Mouse (Mus musculus): ENCODE results near the gene Fam186b. TPM values are rescaled to one million over a fixed set of nuclear protein-coding genes. Genes with fewer than 3 reads are reported as not detected.

The Fam186b gene
- total and polyA plus RNA-seq, 3 experiments = not detected

DNA sequence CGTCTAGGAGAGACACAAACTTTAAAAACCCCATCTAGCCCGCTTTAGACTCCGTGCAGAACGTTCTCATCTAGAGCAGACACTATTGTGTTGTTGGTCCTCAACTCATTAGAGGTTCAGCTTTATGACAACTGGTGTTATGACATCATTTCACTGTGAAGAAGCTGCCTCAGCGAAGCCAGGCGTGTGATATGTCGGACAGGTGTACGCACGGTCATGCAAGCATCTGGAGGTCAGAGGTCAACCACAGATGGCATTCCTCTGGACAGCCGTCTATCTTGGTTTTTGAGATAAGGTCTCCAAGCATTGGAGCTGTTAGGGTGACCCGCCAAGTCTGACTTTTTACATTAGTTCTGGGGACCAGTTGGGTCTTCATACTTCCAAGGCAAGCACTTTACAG, 5.1 kb downstream of the Fam186b start:
- no peaks in the 10 kb centered on the region for H3K36me3 ChIP-seq (ENCODE audit: control insufficient read depth, insufficient read depth, low read length)
- no peaks in the 10 kb centered on the region for H3K79me2 ChIP-seq (replicated peaks; ENCODE audit: control insufficient read depth, insufficient read depth, low read length)
- intact Hi-C loops (cut with DNase I) = no loop called here
- no peak for DNase-seq
- no peak overlapping the region for H3K4me3 ChIP-seq
- no peak overlapping the region for H3K9ac ChIP-seq (ENCODE audit: low read depth, low read length)
- TF ChIP-seq EP300 (IDR thresholded peaks at IDR 0.05; ENCODE audit: insufficient read depth, low read depth, low read length) (no peak), POLR2A (IDR thresholded peaks at IDR 0.05; ENCODE audit: insufficient read depth, low read depth, low read length) (no peak), CTCF (IDR thresholded peaks at IDR 0.05) (no peak)
- no peaks in the 10 kb centered on the region for H3K27me3 ChIP-seq (ENCODE audit: control insufficient read depth, insufficient read depth, low read length)
- 88% methylated on average over 11 of the region's 11 CpGs for WGBS
- H3K27ac ChIP-seq = no peak overlapping the region
- H3K4me1 ChIP-seq (ENCODE audit: control insufficient read depth, insufficient read depth, low read length) = no peaks in the 10 kb centered on the region; the same call in none of the 2 replicates

DNA sequence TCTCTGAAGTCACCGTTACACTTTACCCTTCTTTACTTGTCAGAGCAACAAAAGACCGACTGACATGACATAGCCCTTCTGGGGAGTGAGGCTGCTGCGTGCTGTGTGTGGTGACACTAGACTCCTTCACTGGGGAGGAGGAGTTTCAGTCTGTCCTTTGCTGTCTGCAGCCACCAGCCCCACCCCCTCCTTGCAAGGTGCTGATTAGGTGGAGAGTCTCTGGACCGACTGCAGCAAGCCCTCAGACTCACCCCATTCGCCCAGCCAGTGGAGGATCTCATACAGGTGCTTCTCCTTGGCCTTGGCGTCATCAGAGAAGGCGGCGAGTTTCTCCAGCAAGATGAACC, 10.5 kb downstream of the Fam186b start:
- Histone ChIP-seq H3K27ac (no peak overlapping the region), H3K27me3 (ENCODE audit: control insufficient read depth, insufficient read depth, low read length) (no peaks in the 10 kb centered on the region), H3K4me3 (no peak overlapping the region), H3K9ac (ENCODE audit: low read depth, low read length) (no peak overlapping the region), H3K79me2 (replicated peaks; ENCODE audit: control insufficient read depth, insufficient read depth, low read length) (no peaks in the 10 kb centered on the region), H3K4me1 (ENCODE audit: control insufficient read depth, insufficient read depth, low read length) (no peaks in the 10 kb centered on the region), H3K36me3 (ENCODE audit: control insufficient read depth, insufficient read depth, low read length) (no peaks in the 10 kb centered on the region)
- intact Hi-C loops (cut with DNase I) = no loop called here
- no peak for DNase-seq
- 66% methylated on average over 8 of the region's 8 CpGs for WGBS
- no peak for TF ChIP-seq EP300 (IDR thresholded peaks at IDR 0.05; ENCODE audit: insufficient read depth, low read depth, low read length)
- no peak for TF ChIP-seq POLR2A (IDR thresholded peaks at IDR 0.05; ENCODE audit: insufficient read depth, low read depth, low read length)
- no peak for TF ChIP-seq CTCF (IDR thresholded peaks at IDR 0.05)

DNA sequence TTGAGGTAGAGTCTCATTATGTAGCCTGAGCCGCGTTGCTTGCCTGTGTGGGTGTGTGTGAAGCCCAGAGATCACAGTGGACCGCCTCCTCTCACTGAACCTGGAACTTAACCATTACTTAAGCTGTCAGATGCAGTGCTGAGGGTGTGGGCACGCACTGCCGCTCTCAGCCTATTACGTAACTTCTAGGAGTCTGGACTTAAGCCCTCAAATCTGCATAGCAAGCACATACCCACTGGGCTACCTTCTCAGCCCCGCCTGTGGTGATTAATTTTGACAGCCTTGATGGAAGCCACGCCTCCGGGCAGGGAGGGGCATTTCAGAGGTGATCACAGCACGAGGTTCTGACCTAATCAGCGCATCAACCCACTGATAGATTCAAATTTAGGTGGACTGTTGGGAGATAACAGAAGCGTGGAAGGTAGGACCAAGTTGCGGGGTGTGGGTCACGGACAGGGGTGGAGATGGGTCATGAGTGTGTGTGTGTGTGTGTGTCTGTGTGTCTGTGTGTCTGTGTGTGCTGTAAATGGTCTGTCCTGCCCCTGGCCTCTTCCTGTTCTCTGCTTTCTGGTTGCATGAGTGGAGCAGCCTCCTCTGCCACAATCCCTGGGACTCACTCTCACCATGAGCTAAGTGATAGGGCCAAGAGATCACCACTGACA, 11.0 kb downstream of the Fam186b start:
- TF ChIP-seq POLR2A (IDR thresholded peaks at IDR 0.05; ENCODE audit: insufficient read depth, low read depth, low read length) (no peak), EP300 (IDR thresholded peaks at IDR 0.05; ENCODE audit: insufficient read depth, low read depth, low read length) (no peak), CTCF (IDR thresholded peaks at IDR 0.05) (no peak)
- no peaks in the 10 kb centered on the region for H3K27me3 ChIP-seq (ENCODE audit: control insufficient read depth, insufficient read depth, low read length)
- no peak overlapping the region for H3K27ac ChIP-seq
- H3K79me2 ChIP-seq (replicated peaks; ENCODE audit: control insufficient read depth, insufficient read depth, low read length) = no peaks in the 10 kb centered on the region
- H3K36me3 ChIP-seq (ENCODE audit: control insufficient read depth, insufficient read depth, low read length) = no peaks in the 10 kb centered on the region
- 51% methylated on average over 14 of the region's 14 CpGs for WGBS
- DNase-seq = peak in 1 of 2 experiments; percentile 27
- intact Hi-C loops (cut with DNase I) = no loop called here
- H3K4me1 ChIP-seq (ENCODE audit: control insufficient read depth, insufficient read depth, low read length) = no peaks in the 10 kb centered on the region
- H3K4me3 ChIP-seq = no peak overlapping the region
- no peak overlapping the region for H3K9ac ChIP-seq (ENCODE audit: low read depth, low read length)

DNA sequence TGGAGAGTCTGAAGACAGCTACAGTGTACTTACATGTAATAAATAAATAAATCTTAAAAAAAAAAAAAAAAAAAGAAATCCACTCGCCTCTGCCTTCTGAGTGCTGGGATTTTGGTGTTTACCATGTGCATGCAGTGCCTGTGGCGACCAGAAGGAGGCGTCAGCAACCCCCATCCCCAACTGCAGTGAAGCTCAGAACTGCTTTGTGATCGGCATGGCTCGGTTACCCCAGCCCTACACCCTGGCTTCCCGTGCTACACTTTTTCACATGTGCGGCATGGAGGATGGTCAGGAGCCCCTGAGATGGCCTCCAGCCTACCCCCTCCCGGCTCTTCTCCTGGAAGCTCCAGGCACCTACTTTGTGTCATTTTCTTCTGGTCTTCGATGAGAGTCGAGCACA, 12.2 kb downstream of the Fam186b start:
- Histone ChIP-seq H3K4me1 (ENCODE audit: control insufficient read depth, insufficient read depth, low read length) (no peaks in the 10 kb centered on the region), H3K27ac (no peak overlapping the region), H3K36me3 (ENCODE audit: control insufficient read depth, insufficient read depth, low read length) (no peaks in the 10 kb centered on the region), H3K27me3 (ENCODE audit: control insufficient read depth, insufficient read depth, low read length) (no peaks in the 10 kb centered on the region), H3K79me2 (replicated peaks; ENCODE audit: control insufficient read depth, insufficient read depth, low read length) (no peaks in the 10 kb centered on the region), H3K9ac (ENCODE audit: low read depth, low read length) (no peak overlapping the region), H3K4me3 (no peak overlapping the region)
- intact Hi-C loops (cut with DNase I) = no loop called here
- WGBS = 62% methylated on average over 10 of the region's 10 CpGs
- TF ChIP-seq CTCF (IDR thresholded peaks at IDR 0.05) (peak; percentile 66), EP300 (IDR thresholded peaks at IDR 0.05; ENCODE audit: insufficient read depth, low read depth, low read length) (no peak), POLR2A (IDR thresholded peaks at IDR 0.05; ENCODE audit: insufficient read depth, low read depth, low read length) (no peak)
- peak in 1 of 2 experiments; percentile 11 for DNase-seq

DNA sequence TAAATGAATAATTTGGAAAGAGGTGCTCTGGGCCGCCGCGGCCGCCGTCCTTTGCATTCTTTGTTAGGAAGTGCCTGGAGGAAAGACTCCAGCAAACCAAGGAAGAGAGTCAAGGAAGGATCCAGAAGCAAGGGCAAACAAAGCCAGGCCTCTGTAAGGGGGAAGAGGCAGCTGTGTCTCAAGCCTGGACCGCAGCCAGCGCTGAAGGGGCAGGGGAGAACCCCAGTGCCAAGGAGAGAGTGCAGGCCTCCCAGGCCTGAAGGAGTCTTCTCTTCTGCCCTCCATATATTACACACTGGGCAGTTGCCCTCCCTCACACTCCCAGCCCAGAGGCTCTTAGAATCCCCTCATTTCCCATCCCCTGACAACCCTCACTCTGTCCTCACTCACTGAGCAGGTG, 17.4 kb downstream of the Fam186b start:
- WGBS = 75% methylated on average over 7 of the region's 7 CpGs
- no peak overlapping the region for H3K4me3 ChIP-seq
- DNase-seq = no peak
- H3K36me3 ChIP-seq (ENCODE audit: control insufficient read depth, insufficient read depth, low read length) = no peaks in the 10 kb centered on the region
- no peaks in the 10 kb centered on the region for H3K4me1 ChIP-seq (ENCODE audit: control insufficient read depth, insufficient read depth, low read length)
- no peak overlapping the region for H3K27ac ChIP-seq
- intact Hi-C loops (cut with DNase I) = no loop called here
- H3K9ac ChIP-seq (ENCODE audit: low read depth, low read length) = no peak overlapping the region
- no peaks in the 10 kb centered on the region for H3K79me2 ChIP-seq (replicated peaks; ENCODE audit: control insufficient read depth, insufficient read depth, low read length)
- H3K27me3 ChIP-seq (ENCODE audit: control insufficient read depth, insufficient read depth, low read length) = no peaks in the 10 kb centered on the region
- TF ChIP-seq CTCF (IDR thresholded peaks at IDR 0.05) (no peak), EP300 (IDR thresholded peaks at IDR 0.05; ENCODE audit: insufficient read depth, low read depth, low read length) (no peak), POLR2A (IDR thresholded peaks at IDR 0.05; ENCODE audit: insufficient read depth, low read depth, low read length) (no peak)

DNA sequence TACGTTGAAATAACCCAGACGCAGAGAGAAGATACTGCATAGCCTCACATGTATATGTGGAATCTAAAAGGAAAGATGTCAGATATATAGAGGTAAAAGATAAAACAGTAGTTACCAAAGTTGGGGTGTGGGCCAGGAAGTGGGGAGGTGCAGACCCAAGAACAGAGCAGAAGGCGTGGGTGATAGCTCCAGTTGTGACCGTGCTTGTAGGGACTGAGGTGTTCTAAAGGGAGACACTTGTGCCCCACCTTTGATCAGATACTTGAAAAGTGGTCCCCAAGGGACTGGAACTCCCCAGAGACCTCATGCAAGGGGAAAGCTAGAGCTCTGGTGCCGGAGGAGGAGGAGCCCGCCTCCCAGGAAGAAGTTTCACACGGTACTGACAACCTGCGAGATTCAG, 19.6 kb downstream of the Fam186b start:
- H3K27ac ChIP-seq = no peak overlapping the region
- no peaks in the 10 kb centered on the region for H3K79me2 ChIP-seq (replicated peaks; ENCODE audit: control insufficient read depth, insufficient read depth, low read length)
- no peak for DNase-seq
- no peak overlapping the region for H3K9ac ChIP-seq (ENCODE audit: low read depth, low read length)
- H3K36me3 ChIP-seq (ENCODE audit: control insufficient read depth, insufficient read depth, low read length) = no peaks in the 10 kb centered on the region
- no peaks in the 10 kb centered on the region for H3K27me3 ChIP-seq (ENCODE audit: control insufficient read depth, insufficient read depth, low read length)
- 83% methylated on average over 8 of the region's 8 CpGs for WGBS
- intact Hi-C loops (cut with DNase I) = no loop called here
- TF ChIP-seq EP300 (IDR thresholded peaks at IDR 0.05; ENCODE audit: insufficient read depth, low read depth, low read length) (no peak), CTCF (IDR thresholded peaks at IDR 0.05) (no peak), POLR2A (IDR thresholded peaks at IDR 0.05; ENCODE audit: insufficient read depth, low read depth, low read length) (no peak)
- H3K4me3 ChIP-seq = no peak overlapping the region
- H3K4me1 ChIP-seq (ENCODE audit: control insufficient read depth, insufficient read depth, low read length) = no peaks in the 10 kb centered on the region
